Mouse (Mus musculus): ENCODE data around the gene Olfr635. TPM values are rescaled to one million over a fixed set of nuclear protein-coding genes. Genes with fewer than 3 reads are reported as not detected.

Gene Olfr635
- total and polyA plus RNA-seq, 2 experiments from 2014 or later, result not detected

GRCm38 (mm10) chr7:104035145-104035544 is 64.2 kb downstream of the Olfr635 start, which contains the start of gene Olfr641:
Gene Olfr641 (plus strand): TSS chr7:104035445.
- DNase-seq (ENCODE audit: low spot score) (no peak), ATAC-seq (no peak)
- no peak within 1 kb of the TSS for H3K4me2 ChIP-seq (ENCODE audit: low read depth, low read length)
- no peak within 1 kb of the TSS for H3K4me3 ChIP-seq (ENCODE audit: low read length)
- H3K27me3 ChIP-seq (ENCODE audit: insufficient read depth, low read length), result no peaks in the 10 kb centered on the region
- no peak within 1 kb of the TSS for H3K9ac ChIP-seq (replicated peaks; ENCODE audit: low read length)
- WGBS, result 73% methylated on average over 1 of the region's 1 CpGs
- H3K27ac ChIP-seq, result no peak within 1 kb of the TSS
- no peaks in the 10 kb centered on the region for H3K36me3 ChIP-seq (ENCODE audit: insufficient read depth, low read length)
- no peaks in the 10 kb centered on the region for H3K4me1 ChIP-seq (ENCODE audit: insufficient read depth, low read length)
- no peak for TF ChIP-seq CTCF (IDR thresholded peaks at IDR 0.05; ENCODE audit: low read depth)
- no peaks in the 10 kb centered on the region for H3K9me3 ChIP-seq (ENCODE audit: low read length)

Other genes with a start within 250 kb of the Olfr635 start
Only the 30 nearest of the 34 such genes appear.
- not detected in 2 replicates for gene Olfr630, start 213.8 kb upstream of the Olfr635 start, total RNA-seq (2014; rRNA removed)
- gene Olfr630, start 213.8 kb upstream of the Olfr635 start, polyA plus RNA-seq (2015; fragmentation: Nextera tagmentation; extraction: Ambion mirVana), result not detected in 2 replicates
- not detected in 2 replicates for gene Olfr69, start 199.6 kb upstream of the Olfr635 start, total RNA-seq (2014; rRNA removed)
- not detected in 2 replicates for gene Olfr69, start 199.6 kb upstream of the Olfr635 start, polyA plus RNA-seq (2015; fragmentation: Nextera tagmentation; extraction: Ambion mirVana)
- not detected in 2 replicates for gene Olfr68, start 191.5 kb upstream of the Olfr635 start, total RNA-seq (2014; rRNA removed)
- gene Olfr68, start 191.5 kb upstream of the Olfr635 start, polyA plus RNA-seq (2015; fragmentation: Nextera tagmentation; extraction: Ambion mirVana), result not detected in 2 replicates
- gene Olfr67, start 179.3 kb upstream of the Olfr635 start, total RNA-seq (2014; rRNA removed), result not detected in 2 replicates
- gene Olfr67, start 179.3 kb upstream of the Olfr635 start, polyA plus RNA-seq (2015; fragmentation: Nextera tagmentation; extraction: Ambion mirVana), result not detected in 2 replicates
- 146 and 311 TPM in 2 replicates for gene Hbb-bt, start 157.2 kb upstream of the Olfr635 start, total RNA-seq (2014; rRNA removed)
- gene Hbb-bt, start 157.2 kb upstream of the Olfr635 start, polyA plus RNA-seq (2015; fragmentation: Nextera tagmentation; extraction: Ambion mirVana), result 213 and 218 TPM in 2 replicates
- 1,334 and 1,616 TPM in 2 replicates for gene Hbb-bs, start 143.1 kb upstream of the Olfr635 start, total RNA-seq (2014; rRNA removed)
- 849 and 1,064 TPM in 2 replicates for gene Hbb-bs, start 143.1 kb upstream of the Olfr635 start, polyA plus RNA-seq (2015; fragmentation: Nextera tagmentation; extraction: Ambion mirVana)
- gene Hbb-bh2, start 130.6 kb upstream of the Olfr635 start, total RNA-seq (2014; rRNA removed), result not detected in 2 replicates
- not detected in 2 replicates for gene Hbb-bh2, start 130.6 kb upstream of the Olfr635 start, polyA plus RNA-seq (2015; fragmentation: Nextera tagmentation; extraction: Ambion mirVana)
- not detected in 2 replicates for gene Hbb-bh1, start 128.0 kb upstream of the Olfr635 start, total RNA-seq (2014; rRNA removed)
- not detected in 2 replicates for gene Hbb-bh1, start 128.0 kb upstream of the Olfr635 start, polyA plus RNA-seq (2015; fragmentation: Nextera tagmentation; extraction: Ambion mirVana)
- not detected in 2 replicates for gene Hbb-y, start 117.9 kb upstream of the Olfr635 start, total RNA-seq (2014; rRNA removed)
- 0.30 and 1.1 TPM in 2 replicates for gene Hbb-y, start 117.9 kb upstream of the Olfr635 start, polyA plus RNA-seq (2015; fragmentation: Nextera tagmentation; extraction: Ambion mirVana)
- not detected in 2 replicates for gene Olfr66, start 84.9 kb upstream of the Olfr635 start, total RNA-seq (2014; rRNA removed)
- gene Olfr66, start 84.9 kb upstream of the Olfr635 start, polyA plus RNA-seq (2015; fragmentation: Nextera tagmentation; extraction: Ambion mirVana), result not detected in 2 replicates
- not detected in 2 replicates for gene Olfr64, start 76.7 kb upstream of the Olfr635 start, total RNA-seq (2014; rRNA removed)
- gene Olfr64, start 76.7 kb upstream of the Olfr635 start, polyA plus RNA-seq (2015; fragmentation: Nextera tagmentation; extraction: Ambion mirVana), result not detected in 2 replicates
- gene Olfr65, start 67.7 kb upstream of the Olfr635 start, total RNA-seq (2014; rRNA removed), result not detected in 2 replicates
- not detected in 2 replicates for gene Olfr65, start 67.7 kb upstream of the Olfr635 start, polyA plus RNA-seq (2015; fragmentation: Nextera tagmentation; extraction: Ambion mirVana)
- gene Olfr631, start 42.3 kb upstream of the Olfr635 start, total RNA-seq (2014; rRNA removed), result not detected in 2 replicates
- gene Olfr631, start 42.3 kb upstream of the Olfr635 start, polyA plus RNA-seq (2015; fragmentation: Nextera tagmentation; extraction: Ambion mirVana), result not detected in 2 replicates
- gene Olfr632, start 36.8 kb upstream of the Olfr635 start, total RNA-seq (2014; rRNA removed), result not detected in 2 replicates
- gene Olfr632, start 36.8 kb upstream of the Olfr635 start, polyA plus RNA-seq (2015; fragmentation: Nextera tagmentation; extraction: Ambion mirVana), result not detected in 2 replicates
- not detected in 2 replicates for gene Olfr633, start 26.7 kb upstream of the Olfr635 start, total RNA-seq (2014; rRNA removed)
- gene Olfr633, start 26.7 kb upstream of the Olfr635 start, polyA plus RNA-seq (2015; fragmentation: Nextera tagmentation; extraction: Ambion mirVana), result not detected in 2 replicates
- gene Olfr638, start 27.6 kb downstream of the Olfr635 start, total RNA-seq (2014; rRNA removed), result not detected in 2 replicates
- not detected in 2 replicates for gene Olfr638, start 27.6 kb downstream of the Olfr635 start, polyA plus RNA-seq (2015; fragmentation: Nextera tagmentation; extraction: Ambion mirVana)
- gene Olfr639, start 46.2 kb downstream of the Olfr635 start, total RNA-seq (2014; rRNA removed), result not detected in 2 replicates
- 0.03 TPM in 1 of 2 replicates, not detected in the other for gene Olfr639, start 46.2 kb downstream of the Olfr635 start, polyA plus RNA-seq (2015; fragmentation: Nextera tagmentation; extraction: Ambion mirVana)
- not detected in 2 replicates for gene Olfr640, start 54.4 kb downstream of the Olfr635 start, total RNA-seq (2014; rRNA removed)
- not detected in 2 replicates for gene Olfr640, start 54.4 kb downstream of the Olfr635 start, polyA plus RNA-seq (2015; fragmentation: Nextera tagmentation; extraction: Ambion mirVana)
- not detected in 2 replicates for gene Olfr641, start 64.3 kb downstream of the Olfr635 start, total RNA-seq (2014; rRNA removed)
- gene Olfr641, start 64.3 kb downstream of the Olfr635 start, polyA plus RNA-seq (2015; fragmentation: Nextera tagmentation; extraction: Ambion mirVana), result not detected in 2 replicates
- not detected in 2 replicates for gene Olfr642, start 81.5 kb downstream of the Olfr635 start, total RNA-seq (2014; rRNA removed)
- gene Olfr642, start 81.5 kb downstream of the Olfr635 start, polyA plus RNA-seq (2015; fragmentation: Nextera tagmentation; extraction: Ambion mirVana), result not detected in 2 replicates
- not detected in 2 replicates for gene 4930516K23Rik, start 90.3 kb downstream of the Olfr635 start, total RNA-seq (2014; rRNA removed)
- gene 4930516K23Rik, start 90.3 kb downstream of the Olfr635 start, polyA plus RNA-seq (2015; fragmentation: Nextera tagmentation; extraction: Ambion mirVana), result not detected in 2 replicates
- gene Olfr644, start 100.7 kb downstream of the Olfr635 start, total RNA-seq (2014; rRNA removed), result not detected in 2 replicates
- not detected in 2 replicates for gene Olfr644, start 100.7 kb downstream of the Olfr635 start, polyA plus RNA-seq (2015; fragmentation: Nextera tagmentation; extraction: Ambion mirVana)
- gene Olfr645, start 114.3 kb downstream of the Olfr635 start, total RNA-seq (2014; rRNA removed), result not detected in 2 replicates
- gene Olfr645, start 114.3 kb downstream of the Olfr635 start, polyA plus RNA-seq (2015; fragmentation: Nextera tagmentation; extraction: Ambion mirVana), result not detected in 2 replicates
- not detected in 2 replicates for gene Olfr646, start 133.7 kb downstream of the Olfr635 start, total RNA-seq (2014; rRNA removed)
- gene Olfr646, start 133.7 kb downstream of the Olfr635 start, polyA plus RNA-seq (2015; fragmentation: Nextera tagmentation; extraction: Ambion mirVana), result not detected in 2 replicates
- gene Ubqln5, start 158.7 kb downstream of the Olfr635 start, total RNA-seq (2014; rRNA removed), result not detected in 2 replicates
- not detected in 2 replicates for gene Ubqln5, start 158.7 kb downstream of the Olfr635 start, polyA plus RNA-seq (2015; fragmentation: Nextera tagmentation; extraction: Ambion mirVana)
- gene Olfr643, start 166.3 kb downstream of the Olfr635 start, total RNA-seq (2014; rRNA removed), result not detected in 2 replicates
- not detected in 2 replicates for gene Olfr643, start 166.3 kb downstream of the Olfr635 start, polyA plus RNA-seq (2015; fragmentation: Nextera tagmentation; extraction: Ambion mirVana)
- gene Ubqln3, start 172.1 kb downstream of the Olfr635 start, total RNA-seq (2014; rRNA removed), result not detected in 2 replicates
- gene Ubqln3, start 172.1 kb downstream of the Olfr635 start, polyA plus RNA-seq (2015; fragmentation: Nextera tagmentation; extraction: Ambion mirVana), result not detected in 2 replicates
- not detected in 2 replicates for gene Ubqlnl, start 179.4 kb downstream of the Olfr635 start, total RNA-seq (2014; rRNA removed)
- gene Ubqlnl, start 179.4 kb downstream of the Olfr635 start, polyA plus RNA-seq (2015; fragmentation: Nextera tagmentation; extraction: Ambion mirVana), result not detected in 2 replicates
- not detected in 2 replicates for gene Olfm5, start 193.7 kb downstream of the Olfr635 start, total RNA-seq (2014; rRNA removed)
- not detected in 2 replicates for gene Olfm5, start 193.7 kb downstream of the Olfr635 start, polyA plus RNA-seq (2015; fragmentation: Nextera tagmentation; extraction: Ambion mirVana)
- gene Olfr648, start 212.2 kb downstream of the Olfr635 start, total RNA-seq (2014; rRNA removed), result not detected in 2 replicates
- gene Olfr648, start 212.2 kb downstream of the Olfr635 start, polyA plus RNA-seq (2015; fragmentation: Nextera tagmentation; extraction: Ambion mirVana), result 0.37 and 0.40 TPM in 2 replicates

All from hindbrain, postnatal 0 days (tissue).